Mouse (Mus musculus) mesoderm, embryonic 11.5 days (tissue): ENCODE results near the gene Rbm34.
"Not testable (repeated sequence)": the region's sequence is repeated elsewhere in the genome, so short reads cannot be mapped to it uniquely, and the experiment has no call there.

Experiments used
- DNase-seq: peaks from one replicate; pipeline ENCODE4 v3.0.0-alpha.2; 2012; ENCODE audit warnings: low read depth, low spot score

Rbm34 gene

DNA sequence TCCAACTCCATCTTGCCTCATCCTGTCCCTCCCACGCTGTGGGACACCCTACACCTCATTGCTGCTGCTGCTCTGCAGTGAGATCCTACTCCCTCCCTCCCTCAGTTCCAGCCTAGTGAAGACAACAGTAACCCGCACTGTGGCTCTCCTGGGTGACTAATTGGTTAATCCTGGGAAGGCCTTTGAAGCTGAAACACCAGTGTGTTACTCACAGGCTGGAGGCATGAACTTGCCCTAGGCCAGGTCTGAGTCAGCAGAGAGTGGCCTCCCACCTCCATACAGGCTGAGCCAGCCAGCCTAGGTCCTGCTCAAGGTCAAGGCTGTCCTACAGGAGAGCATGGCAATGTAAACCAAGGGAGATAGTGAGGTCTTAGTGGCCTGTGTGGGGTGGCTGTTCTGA is 51.6 kb downstream of the Rbm34 start:
- no peak for DNase-seq

DNA sequence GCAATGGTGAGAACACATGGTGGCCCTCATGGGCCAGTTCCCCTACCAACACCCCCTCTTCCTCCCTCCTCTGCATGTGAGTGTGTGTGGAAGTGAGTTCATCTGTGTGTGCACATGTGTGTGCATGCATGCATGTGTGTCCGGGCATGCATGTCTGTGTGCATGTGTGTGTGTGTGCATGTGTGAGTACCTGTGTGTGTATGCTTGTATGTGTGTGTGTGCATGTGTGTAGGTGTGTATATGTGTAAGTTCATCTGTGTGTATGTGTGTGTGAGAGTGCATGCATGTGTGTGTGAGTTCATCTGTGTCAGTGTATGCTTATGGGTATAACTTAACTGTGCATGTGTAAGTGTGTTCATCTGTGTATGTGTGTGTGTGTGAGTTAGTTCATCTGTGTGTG is 52.5 kb downstream of the Rbm34 start:
- DNase-seq = no peak

DNA sequence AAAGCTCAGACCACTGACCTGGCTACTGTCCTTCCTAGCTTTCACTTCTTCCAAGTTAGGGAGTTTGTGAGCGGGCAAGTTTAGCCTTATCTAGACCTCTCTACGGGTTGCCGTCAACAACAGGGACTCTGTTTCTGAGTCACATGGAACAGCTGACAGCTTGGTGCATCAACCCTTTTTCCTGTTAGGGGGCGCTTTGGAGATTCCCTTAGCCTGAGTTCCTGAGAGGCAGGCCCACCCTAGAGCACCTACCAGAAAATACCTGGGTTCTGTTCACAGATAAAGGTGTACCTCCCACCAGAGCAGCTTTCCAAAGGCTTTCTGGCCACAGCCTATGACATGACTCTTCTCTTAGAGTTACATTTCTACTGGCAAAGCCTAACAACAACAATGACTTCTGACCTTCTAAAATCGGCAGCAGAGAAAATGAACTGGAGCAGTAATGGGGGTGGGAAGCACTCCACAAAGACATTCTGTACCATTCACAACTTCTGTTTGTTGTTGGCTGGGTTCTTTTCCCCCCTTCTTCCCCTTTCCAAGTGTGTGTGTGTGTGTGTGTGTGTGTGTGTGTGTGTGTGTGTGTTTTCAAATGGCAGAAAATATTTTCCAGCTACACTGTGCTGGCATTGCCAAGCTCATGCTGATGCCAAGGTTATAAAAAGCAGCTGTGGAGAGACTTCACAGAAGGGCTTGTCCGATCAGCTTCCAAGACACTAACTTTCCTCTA is 53.5 kb downstream of the Rbm34 start:
- DNase-seq = no peak

DNA sequence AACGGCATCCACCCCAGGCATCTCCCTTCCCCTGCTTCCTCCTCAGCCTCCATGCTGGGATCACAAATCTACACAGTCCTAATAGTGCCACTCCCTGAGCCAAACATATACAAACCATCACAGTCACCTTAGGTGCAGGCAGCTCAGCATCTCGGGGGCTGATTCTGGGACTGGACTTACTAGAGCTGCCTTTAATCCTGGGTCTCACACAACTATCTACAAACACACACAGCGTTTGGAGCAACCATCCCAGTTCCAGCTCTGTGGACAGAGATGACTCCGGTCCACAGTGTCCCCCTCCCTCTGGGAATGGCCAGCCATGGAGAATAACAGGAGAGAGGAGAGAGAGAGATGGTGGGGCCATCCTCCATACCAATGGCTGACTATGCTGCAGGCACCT is 54.3 kb downstream of the Rbm34 start:
- no peak for DNase-seq

DNA sequence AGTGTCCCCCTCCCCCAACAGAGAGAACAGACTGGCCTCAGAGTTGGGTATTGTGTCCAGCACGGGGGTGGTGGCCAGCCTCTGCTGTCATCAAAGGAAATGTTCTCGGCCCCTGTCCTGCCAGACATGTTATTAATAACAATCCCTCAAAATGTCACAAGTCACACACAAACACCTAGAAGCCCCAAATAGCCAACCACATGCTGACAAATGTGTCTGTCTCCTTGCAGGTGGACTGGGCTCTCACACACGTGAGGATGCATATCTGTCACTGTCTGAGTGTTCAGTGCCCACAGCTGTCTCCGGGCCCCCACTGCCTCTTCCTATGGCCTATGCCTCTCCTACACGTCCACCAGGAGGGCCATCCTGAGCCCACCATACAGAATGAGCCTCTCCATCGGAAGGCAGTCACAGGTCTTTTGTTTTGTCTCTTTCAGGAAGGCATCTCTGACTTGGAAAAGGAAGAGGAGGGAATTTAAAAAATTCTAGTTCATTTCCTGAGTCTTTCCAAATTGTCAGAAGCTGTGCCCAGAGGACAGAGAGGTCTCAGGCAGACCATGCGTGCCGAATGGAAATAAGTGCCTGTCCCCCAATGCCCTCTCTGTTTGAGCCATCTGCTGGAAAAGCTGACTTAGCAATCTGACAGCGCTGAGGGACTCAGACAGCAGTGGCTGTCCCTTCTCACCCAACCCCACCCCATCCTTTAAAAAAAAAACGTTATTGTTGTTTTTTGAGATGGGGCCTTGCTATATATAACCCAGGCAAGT is 56.1 kb downstream of the Rbm34 start:
- no peak for DNase-seq

DNA sequence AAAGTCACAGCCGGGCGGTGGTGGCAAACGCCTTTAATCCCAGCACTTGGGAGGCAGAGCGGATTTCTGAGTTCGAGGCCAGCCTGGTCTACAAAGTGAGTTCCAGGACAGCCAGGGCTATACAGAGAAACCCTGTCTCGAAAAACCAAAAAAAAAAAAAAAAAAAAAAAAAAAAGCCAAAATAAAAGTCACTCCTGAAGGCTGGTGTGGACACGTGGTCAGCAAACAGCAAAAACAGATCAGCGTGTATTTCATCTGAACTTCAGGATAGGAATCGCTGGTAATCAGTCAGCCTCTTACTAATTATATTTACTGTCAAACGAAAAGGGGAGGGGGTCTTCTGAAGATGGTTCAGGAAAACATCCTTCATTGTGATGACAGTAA is 56.8 kb downstream of the Rbm34 start:
- DNase-seq = not testable (repeated sequence)

DNA sequence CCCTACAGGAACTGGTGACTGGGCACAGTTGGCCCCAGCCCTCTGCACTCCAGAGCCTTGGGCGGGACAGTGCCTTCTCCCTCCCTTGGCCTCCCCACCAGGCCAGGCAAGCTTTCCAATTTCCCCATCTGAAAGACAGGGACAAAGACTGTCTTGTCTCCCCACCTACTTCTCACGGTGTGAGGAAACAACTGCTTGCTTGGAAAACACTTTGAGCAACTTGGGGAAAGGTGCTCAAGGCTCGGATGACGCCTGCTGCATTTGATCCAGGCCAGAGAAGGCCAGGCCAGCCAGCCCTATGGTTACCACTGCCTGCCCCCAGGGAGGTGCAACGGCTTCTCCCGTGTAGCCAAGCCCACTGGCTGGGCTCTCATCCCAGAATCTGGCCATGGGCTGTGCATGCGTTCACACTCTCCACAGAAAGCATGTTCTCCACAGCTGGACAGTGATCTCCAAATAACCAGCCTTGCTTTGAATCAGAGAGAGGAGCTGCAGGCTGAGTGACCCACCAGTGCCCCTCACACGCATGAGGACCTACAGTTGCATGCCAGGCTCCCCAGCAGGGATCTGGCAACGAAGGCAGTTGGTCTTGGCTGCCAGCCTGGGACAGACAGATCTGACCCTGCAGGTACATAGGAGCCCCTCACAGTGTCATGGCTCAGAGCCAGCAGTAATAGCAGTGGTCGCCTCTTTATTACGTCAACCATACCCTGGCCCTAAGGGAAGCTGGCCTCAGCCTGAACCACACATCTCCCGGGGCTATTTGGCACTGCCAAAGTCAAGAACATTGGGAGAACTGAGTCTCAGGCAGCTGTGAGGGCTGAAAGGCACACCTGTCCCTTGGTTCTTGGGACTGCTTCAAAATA is 57.4 kb downstream of the Rbm34 start:
- no peak for DNase-seq

DNA sequence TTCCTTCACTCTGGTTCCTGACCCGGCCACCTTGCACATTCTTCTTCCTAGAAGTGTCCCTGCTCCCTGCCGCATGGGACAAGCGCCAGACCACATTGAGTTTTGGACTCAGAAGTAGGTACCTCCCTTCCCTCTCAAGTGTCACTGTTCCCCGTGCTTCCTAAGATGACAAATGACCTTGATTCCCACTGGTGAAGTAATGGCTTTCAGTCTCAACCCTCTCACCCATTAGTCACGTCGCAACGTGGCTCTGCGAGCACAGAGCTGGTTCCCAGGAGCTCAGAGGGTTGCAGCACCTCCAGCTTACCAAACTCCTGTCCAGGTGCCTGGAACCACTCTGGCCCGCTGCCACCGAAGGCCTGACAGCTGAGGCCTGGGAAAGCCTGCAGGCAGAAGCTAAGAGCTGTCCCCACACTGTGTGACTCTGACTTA is 61.5 kb downstream of the Rbm34 start:
- no peak for DNase-seq

DNA sequence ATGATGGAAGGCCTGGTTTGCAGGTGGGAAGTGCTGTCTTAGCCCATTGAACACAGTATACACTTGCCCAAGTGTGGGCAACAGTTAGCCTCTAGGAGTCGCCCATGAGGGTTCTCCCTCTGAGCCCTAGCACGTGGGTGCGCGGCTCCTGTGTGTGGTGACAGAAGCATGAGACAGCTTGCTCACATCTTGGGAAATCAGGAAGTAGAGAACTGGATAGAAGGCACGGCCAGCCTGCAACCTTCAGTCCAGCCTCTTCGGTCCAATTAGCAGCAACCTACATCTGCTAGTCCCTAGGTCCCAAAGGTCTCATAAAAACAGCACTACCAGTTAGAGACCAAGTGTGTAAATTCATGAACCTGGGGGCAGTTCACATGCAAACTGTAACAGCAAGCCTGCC is 62.1 kb downstream of the Rbm34 start:
- DNase-seq = no peak

DNA sequence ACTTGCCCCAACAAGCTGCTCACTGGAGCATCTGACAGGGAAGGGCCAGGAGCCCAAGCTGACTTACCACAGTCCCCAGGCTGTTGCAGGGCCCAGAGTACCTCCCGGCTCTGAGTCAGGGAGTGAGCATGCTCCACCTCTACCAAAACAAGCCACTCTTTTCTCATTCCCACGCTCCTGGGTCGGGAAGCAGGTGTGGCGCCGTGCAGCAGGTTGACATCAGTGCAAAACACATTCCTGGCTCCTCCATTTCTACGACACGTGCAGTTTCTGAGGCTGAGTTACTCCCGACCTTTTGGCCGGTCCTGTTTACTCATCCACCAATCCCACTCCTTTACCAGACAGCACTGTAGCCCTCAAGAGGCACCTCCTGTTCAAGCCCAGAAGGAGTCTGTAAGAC is 62.9 kb downstream of the Rbm34 start:
- no peak for DNase-seq

DNA sequence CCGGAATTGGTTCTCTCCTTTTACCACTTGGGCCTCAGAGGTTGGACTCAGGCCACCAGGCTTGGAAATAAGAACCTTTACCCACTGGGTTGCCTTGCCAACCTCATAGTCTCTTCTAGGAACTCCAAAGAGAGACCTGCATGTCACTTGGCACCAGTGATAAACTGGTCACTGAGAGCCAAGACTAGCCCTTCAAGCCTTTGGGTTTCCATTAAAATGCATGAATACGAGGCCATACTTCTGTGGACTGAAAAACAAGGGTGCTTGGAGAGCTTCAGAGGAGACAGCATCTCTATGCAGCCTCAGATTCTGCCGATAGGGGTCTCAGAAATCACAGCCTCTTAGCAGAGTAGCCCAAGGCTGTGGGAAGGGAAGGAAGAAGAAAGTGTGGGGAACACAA is 63.5 kb downstream of the Rbm34 start:
- DNase-seq = no peak

DNA sequence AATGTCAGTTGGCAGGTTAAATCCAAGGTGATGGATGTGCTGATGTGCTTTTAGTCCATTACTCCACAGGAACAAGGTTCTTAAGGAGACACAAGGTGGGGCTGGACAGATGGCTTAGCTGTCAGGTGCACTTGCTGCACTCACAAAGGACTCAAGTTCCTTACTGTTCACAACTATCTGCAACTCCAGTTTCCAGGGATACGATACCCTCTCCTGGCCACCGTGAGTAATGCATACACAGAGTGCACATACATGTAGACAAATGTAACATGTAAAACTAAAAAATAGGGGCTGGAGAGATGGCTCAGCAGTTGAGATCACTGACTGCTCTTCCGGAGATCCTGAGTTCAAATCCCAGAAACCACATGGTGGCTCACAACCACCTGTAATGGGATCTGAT is 65.5 kb downstream of the Rbm34 start:
- DNase-seq = no peak

DNA sequence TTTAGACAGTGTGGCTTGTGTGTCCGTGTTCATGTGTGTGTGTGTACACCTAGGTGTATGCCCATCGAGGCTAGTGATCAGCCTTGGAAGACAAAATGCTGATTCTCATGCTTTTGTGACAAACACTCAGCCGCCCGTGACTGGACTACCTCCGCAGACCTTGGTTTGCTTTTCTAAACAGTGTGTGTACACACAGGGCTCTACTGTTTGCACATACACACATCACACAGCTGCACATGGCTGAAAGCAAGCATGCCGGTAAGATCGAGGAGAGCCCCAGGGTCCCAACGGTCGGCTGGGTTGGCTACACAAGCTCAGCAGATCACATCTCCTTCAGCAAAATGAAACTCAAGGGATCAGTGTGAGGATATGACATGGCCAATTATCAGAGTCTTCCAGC is 66.9 kb downstream of the Rbm34 start:
- DNase-seq = no peak

DNA sequence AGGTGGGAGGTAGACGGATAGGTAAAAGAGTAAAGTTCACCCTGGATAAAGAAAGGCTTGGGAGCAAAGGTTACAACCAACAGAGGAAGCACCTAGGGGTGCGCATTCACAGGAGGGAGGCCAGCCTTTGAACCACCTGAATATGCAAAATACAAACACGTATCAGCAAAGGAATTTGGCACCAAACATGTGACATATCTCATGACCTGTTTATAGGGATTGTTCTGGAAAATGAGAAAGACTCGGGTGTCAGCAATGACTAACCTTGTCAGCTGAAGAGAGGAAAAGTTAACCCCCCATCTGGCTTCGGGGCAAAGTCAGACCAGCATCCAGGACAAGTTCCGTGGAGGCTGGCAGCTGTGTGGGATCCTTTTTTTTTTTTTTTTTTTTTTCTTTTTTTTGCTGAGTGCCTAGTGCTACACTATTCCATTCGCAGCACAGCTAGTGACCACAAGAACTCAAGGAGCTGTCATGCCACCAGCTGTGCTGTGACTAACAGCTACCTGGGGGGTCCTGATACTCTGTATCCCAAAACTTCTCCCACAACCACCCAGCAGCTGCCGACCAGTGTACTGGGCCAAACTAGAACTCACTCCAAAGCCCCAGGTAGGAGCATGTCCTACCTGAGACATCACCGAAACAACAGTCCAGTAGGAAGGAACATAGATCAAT is 67.5 kb downstream of the Rbm34 start:
- DNase-seq = no peak

DNA sequence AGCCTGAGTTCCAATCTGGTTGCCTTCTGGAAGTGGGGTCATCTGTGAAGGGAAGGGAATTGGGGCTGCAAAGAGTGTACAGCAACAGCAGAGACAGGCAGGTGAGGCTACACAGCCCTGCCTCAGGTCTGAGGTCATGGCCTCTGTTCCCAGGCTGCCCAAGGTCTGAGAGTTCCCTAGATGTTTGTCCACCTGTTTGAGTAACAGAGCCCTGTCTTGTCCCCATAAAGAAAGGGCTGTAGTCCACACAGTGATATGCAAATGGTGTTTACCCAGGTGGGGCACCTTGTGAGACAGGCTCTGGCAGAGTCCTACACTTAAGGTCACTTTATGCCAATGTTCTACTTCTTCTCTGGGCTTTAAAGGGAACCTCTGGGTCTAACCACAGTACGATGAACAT is 69.3 kb downstream of the Rbm34 start:
- no peak for DNase-seq

DNA sequence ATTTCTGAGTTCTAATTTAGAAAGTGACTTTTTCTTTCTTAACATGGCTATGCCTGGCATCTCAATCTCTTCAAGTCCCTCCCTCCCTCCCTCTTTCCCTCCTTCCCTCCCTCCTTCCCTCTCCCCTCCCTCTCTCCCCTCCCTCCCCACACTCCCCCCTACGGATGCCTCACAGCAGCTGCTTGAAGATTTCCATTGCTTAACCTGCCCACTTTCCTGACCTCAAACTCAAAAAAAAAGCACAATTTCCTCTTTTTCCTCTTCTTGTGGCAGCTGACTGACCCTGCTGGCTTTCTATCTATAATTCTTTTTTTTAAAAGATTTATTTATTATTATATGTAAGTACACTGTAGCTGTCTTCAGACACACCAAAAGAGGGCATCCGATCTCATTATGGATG is 69.8 kb downstream of the Rbm34 start:
- DNase-seq = no peak
